ENCODE assay signal across 9 mouse cellular contexts in genomic region chr14:57115823-57116544, GRCm38 (mm10). TPM values are rescaled to one million over a fixed set of nuclear protein-coding genes. Genes with fewer than 3 reads are reported as not detected.
DNase-seq lines count a peak whose midpoint lies in the region; ATAC-seq and TF ChIP-seq lines count a peak whose summit lies in the region.
"Had no signal": no experiment of that assay in that cellular context is flagged by ENCODE, and none has a peak within 500 bp of the region (broad histone marks: within the 10 kb centered on the region; RNA-seq: fewer than 3 reads in every experiment).

TSS of gene Gm4491 (minus strand) at chr14:57115883.

- no peak for DNase-seq in kidney, adult 2 months
- DNase-seq in hindbrain, embryonic 11.5 days (ENCODE audit: low spot score), result peak; percentile 62
- DNase-seq in limb, embryonic 11.5 days (ENCODE audit: low spot score), result peak; percentile 75
- peak; percentile 82 to 88 for DNase-seq in right cerebral cortex, postnatal 10 days (ENCODE audit: low spot score in 2 of 2)
- DNase-seq in liver, embryonic 11.5 days (ENCODE audit: low spot score), result no peak
- no peak for DNase-seq in thymus, postnatal 10 days (ENCODE audit: low spot score in 2 of 2)

- no peak within 1 kb of the TSS for H3K4me3 ChIP-seq in kidney, embryonic 15.5 days (replicated peaks)
- H3K4me3 ChIP-seq in kidney, adult 2 months (ENCODE audit: insufficient read depth, low read depth, low read length), result no peak within 1 kb of the TSS
- H3K4me3 ChIP-seq in hindbrain, embryonic 11.5 days (ENCODE audit: low read depth, low read length), result no peak within 1 kb of the TSS
- no peak within 1 kb of the TSS for H3K4me3 ChIP-seq in limb, embryonic 11.5 days (ENCODE audit: low read depth, low read length)
- no peak within 1 kb of the TSS for H3K4me3 ChIP-seq in liver, embryonic 11.5 days (ENCODE audit: low read depth, low read length)

- peak within 1 kb of the TSS; percentile 19; the same call in 1 of the 2 replicates for H3K4me2 ChIP-seq in kidney, embryonic 15.5 days
- H3K4me2 ChIP-seq in hindbrain, embryonic 11.5 days (replicated peaks; ENCODE audit: low read depth, low read length), result 0 out of 2 replicates have a peak within 1 kb of the TSS, but pooled peaks have one; percentile 1
- H3K4me2 ChIP-seq in limb, embryonic 11.5 days (ENCODE audit: low read depth, severe bottlenecking), result peak within 1 kb of the TSS; percentile 25; the same call in 1 of the 2 replicates
- H3K4me2 ChIP-seq in liver, embryonic 11.5 days, result no peak within 1 kb of the TSS

- H3K9ac ChIP-seq in kidney, embryonic 15.5 days, result no peak within 1 kb of the TSS
- no peak within 1 kb of the TSS for H3K9ac ChIP-seq in hindbrain, embryonic 11.5 days (ENCODE audit: low read depth, low read length)
- no peak within 1 kb of the TSS for H3K9ac ChIP-seq in limb, embryonic 11.5 days (ENCODE audit: low read length)
- no peak within 1 kb of the TSS for H3K9ac ChIP-seq in liver, embryonic 11.5 days (ENCODE audit: low read depth, low read length)

- WGBS in kidney, embryonic 15.5 days, result 24% methylated on average over 13 of the region's 13 CpGs
- 31% methylated on average over 13 of the region's 13 CpGs for WGBS in kidney, adult 2 months
- 10% methylated on average over 13 of the region's 13 CpGs for WGBS in hindbrain, embryonic 11.5 days
- WGBS in limb, embryonic 11.5 days, result 17% methylated on average over 13 of the region's 13 CpGs
- WGBS in liver, embryonic 11.5 days, result 31% methylated on average over 13 of the region's 13 CpGs

- peak; percentile 73 for ATAC-seq in kidney, embryonic 15.5 days (replicated peaks; ENCODE audit: low FRiP score)
- peak; percentile 68 for ATAC-seq in hindbrain, embryonic 11.5 days (ENCODE audit: low FRiP score)
- ATAC-seq in limb, embryonic 11.5 days (ENCODE audit: insufficient number of reproducible peaks, low FRiP score, low TSS enrichment, low read depth), result peak; percentile 68
- ATAC-seq in liver, embryonic 11.5 days (replicated peaks; ENCODE audit: low FRiP score), result no peak
- no peak for ATAC-seq in megakaryocyte progenitor cell, adult 5-6 weeks (replicated peaks; ENCODE audit: poor library complexity)

- no peak within 1 kb of the TSS for H3K27ac ChIP-seq in kidney, embryonic 15.5 days
- H3K27ac ChIP-seq in kidney, adult 2 months (ENCODE audit: insufficient read depth, low read depth, low read length), result no peak within 1 kb of the TSS
- H3K27ac ChIP-seq in hindbrain, embryonic 11.5 days (ENCODE audit: low read depth, low read length), result no peak within 1 kb of the TSS
- peak within 1 kb of the TSS; percentile 51 for H3K27ac ChIP-seq in limb, embryonic 11.5 days (replicated peaks; ENCODE audit: low read depth, low read length)
- no peak within 1 kb of the TSS for H3K27ac ChIP-seq in liver, embryonic 11.5 days (ENCODE audit: low read depth, low read length)

- peaks cover 20% of the 10 kb centered on the region; the same call in 1 of the 2 replicates for H3K27me3 ChIP-seq in kidney, embryonic 15.5 days
- H3K27me3 ChIP-seq in kidney, adult 2 months (replicated peaks; ENCODE audit: control insufficient read depth, insufficient read depth, low read length), result no peaks in the 10 kb centered on the region
- no peaks in the 10 kb centered on the region for H3K27me3 ChIP-seq in hindbrain, embryonic 11.5 days (ENCODE audit: control insufficient read depth, insufficient read depth, low read length)
- no peaks in the 10 kb centered on the region for H3K27me3 ChIP-seq in limb, embryonic 11.5 days (ENCODE audit: control insufficient read depth, insufficient read depth, low read length)
- H3K27me3 ChIP-seq in liver, embryonic 11.5 days (replicated peaks; ENCODE audit: control insufficient read depth, insufficient read depth, low read length), result no peaks in the 10 kb centered on the region; the same call in 1 of the 2 replicates

- peaks cover 6% of the 10 kb centered on the region for H3K4me1 ChIP-seq in kidney, embryonic 15.5 days
- no peaks in the 10 kb centered on the region for H3K4me1 ChIP-seq in kidney, adult 2 months (ENCODE audit: control insufficient read depth, insufficient read depth, low read length)
- H3K4me1 ChIP-seq in hindbrain, embryonic 11.5 days (replicated peaks; ENCODE audit: control insufficient read depth, insufficient read depth, low read length), result peaks cover 7% of the 10 kb centered on the region; the same call in 1 of the 2 replicates
- H3K4me1 ChIP-seq in limb, embryonic 11.5 days (ENCODE audit: control insufficient read depth, insufficient read depth, low read length), result peaks cover 9% of the 10 kb centered on the region; the same call in 1 of the 2 replicates
- H3K4me1 ChIP-seq in liver, embryonic 11.5 days (replicated peaks; ENCODE audit: control insufficient read depth, insufficient read depth, low read length), result no peaks in the 10 kb centered on the region

- TF ChIP-seq POLR2A in kidney, adult 2 months (IDR thresholded peaks at IDR 0.05; ENCODE audit: low read depth, low read length), result no peak

- H3K9me3 ChIP-seq in kidney, embryonic 15.5 days (replicated peaks), result no peaks in the 10 kb centered on the region
- H3K9me3 ChIP-seq in hindbrain, embryonic 11.5 days (ENCODE audit: control insufficient read depth, low read length), result no peaks in the 10 kb centered on the region
- H3K9me3 ChIP-seq in limb, embryonic 11.5 days (ENCODE audit: control insufficient read depth, low read length), result no peaks in the 10 kb centered on the region
- H3K9me3 ChIP-seq in liver, embryonic 11.5 days (ENCODE audit: control insufficient read depth, low read length), result no peaks in the 10 kb centered on the region

- no peak for TF ChIP-seq CTCF in kidney, adult 2 months (conservative IDR thresholded peaks at IDR 0.05; ENCODE audit: insufficient read depth, insufficient read length, low read depth, low read length)

- no peaks in the 10 kb centered on the region for H3K36me3 ChIP-seq in kidney, embryonic 15.5 days
- H3K36me3 ChIP-seq in kidney, adult 2 months (ENCODE audit: control insufficient read depth, insufficient read depth, low read length), result no peaks in the 10 kb centered on the region
- H3K36me3 ChIP-seq in hindbrain, embryonic 11.5 days (ENCODE audit: control insufficient read depth, insufficient read depth, low read length), result no peaks in the 10 kb centered on the region
- no peaks in the 10 kb centered on the region for H3K36me3 ChIP-seq in limb, embryonic 11.5 days (ENCODE audit: control insufficient read depth, insufficient read depth, low read length)
- no peaks in the 10 kb centered on the region for H3K36me3 ChIP-seq in liver, embryonic 11.5 days (ENCODE audit: control insufficient read depth, insufficient read depth, low read length)

RNA-seq across cellular contexts. Expression of gene Gm4491, which starts in this region (rescaled TPM):
- polyA plus RNA-seq in kidney, embryonic 15.5 days (2015; fragmentation: Nextera tagmentation; extraction: Ambion mirVana), result not detected in 2 replicates
- polyA plus RNA-seq in kidney, adult 2 months (2012; rRNA removed), result not detected in 2 replicates
- not detected in 2 replicates for polyA plus RNA-seq in hindbrain, embryonic 11.5 days (2014; fragmentation: Nextera tagmentation; extraction: Ambion mirVana)
- polyA plus RNA-seq in limb, embryonic 11.5 days (2014; fragmentation: Nextera tagmentation; extraction: Ambion mirVana), result not detected in 2 replicates
- polyA plus RNA-seq in liver, embryonic 11.5 days (2014; fragmentation: Nextera tagmentation; extraction: Ambion mirVana), result not detected in 2 replicates
- total RNA-seq in megakaryocyte progenitor cell, adult 5-6 weeks (2015), result not detected in 2 replicates
- not detected in 2 replicates for total RNA-seq in megakaryocyte progenitor cell, adult 5-6 weeks (2017)
- polyA plus RNA-seq: C2C12 had no signal

Comparison
In these comparisons a context has a peak if more than half of its experiments do, and no peak if none do; other contexts are left out.
1. Peak in ATAC-seq and H3K4me2 ChIP-seq in kidney, embryonic 15.5 days; RNA of the gene not detected or under 1 TPM.
2. Peak in DNase-seq, ATAC-seq and H3K4me2 ChIP-seq in hindbrain, embryonic 11.5 days; RNA of the gene not detected or under 1 TPM.
3. Peak in DNase-seq, ATAC-seq, H3K27ac ChIP-seq and H3K4me2 ChIP-seq in limb, embryonic 11.5 days; RNA of the gene not detected or under 1 TPM.
4. DNase-seq: peak in right cerebral cortex, postnatal 10 days (2 of 2); none in kidney, adult 2 months (single experiment), liver, embryonic 11.5 days (single experiment) and thymus, postnatal 10 days (0 of 2).